Mouse (Mus musculus) cerebellum, postnatal 10 days (tissue): ENCODE data around the gene Tex2.
"Not testable (repeated sequence)": the region's sequence is repeated elsewhere in the genome, so short reads cannot be mapped to it uniquely, and the experiment has no call there.

Experiments used
- DNase-seq, 2 experiments: peaks; one replicate each; pipeline ENCODE4 v3.0.0; 2021; ENCODE audit warnings: mixed read lengths in 2 of 2

Gene Tex2

DNA sequence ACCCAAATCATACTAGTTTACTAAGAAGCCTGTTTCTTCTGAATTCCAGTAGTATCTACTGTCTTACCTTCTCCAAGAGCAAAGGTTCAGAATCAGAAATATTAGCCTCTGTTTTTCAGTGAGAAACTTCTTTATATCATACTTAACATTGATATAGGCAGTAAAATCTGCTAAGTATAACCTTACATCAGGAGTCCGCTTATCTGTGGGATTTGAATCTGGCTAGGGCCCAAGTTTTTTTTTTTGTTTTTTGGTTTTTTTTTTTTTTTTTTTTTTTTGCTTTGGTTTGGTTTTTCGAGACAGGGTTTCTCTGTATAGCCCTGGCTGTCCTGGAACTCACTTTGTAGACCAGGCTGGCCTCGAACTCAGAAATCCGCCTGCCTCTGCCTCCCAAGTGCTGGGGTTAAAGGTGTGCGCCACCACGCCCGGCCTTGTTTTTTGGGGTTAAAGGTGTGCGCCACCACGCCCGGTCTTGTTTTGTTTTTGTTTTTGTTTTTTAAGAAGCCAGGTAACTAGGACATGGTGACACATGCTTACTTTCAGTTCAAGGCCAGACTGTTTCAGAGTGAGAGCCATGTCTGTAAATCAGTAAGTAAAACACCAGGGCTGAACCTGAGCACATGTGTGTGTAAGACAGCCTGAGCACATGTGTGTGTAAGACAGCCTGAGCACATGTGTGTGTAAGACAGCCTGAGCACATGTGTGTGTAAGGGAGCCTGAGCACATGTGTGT is 35.4 kb downstream of the Tex2 start:
- not testable (repeated sequence) for DNase-seq

DNA sequence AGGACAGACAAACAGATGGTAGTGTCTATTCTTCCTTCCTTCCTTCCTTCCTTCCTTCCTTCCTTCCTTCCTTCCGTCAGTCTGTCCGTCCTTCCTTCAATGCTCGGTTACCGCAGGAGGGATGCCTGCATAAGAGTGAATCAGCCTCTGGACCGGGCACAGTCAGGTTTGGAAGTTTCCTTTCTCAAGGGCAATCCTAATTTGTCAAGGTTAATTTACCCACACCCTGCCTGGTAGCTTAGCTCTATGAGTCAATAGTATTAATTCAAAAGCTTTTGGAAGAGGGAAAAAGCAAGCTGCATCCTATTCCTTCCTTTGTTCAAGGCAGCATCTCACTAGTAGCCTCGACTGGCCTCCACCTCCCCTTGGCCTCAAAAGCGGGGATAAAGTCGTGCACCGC is 38.8 kb downstream of the Tex2 start:
- no peak for DNase-seq

DNA sequence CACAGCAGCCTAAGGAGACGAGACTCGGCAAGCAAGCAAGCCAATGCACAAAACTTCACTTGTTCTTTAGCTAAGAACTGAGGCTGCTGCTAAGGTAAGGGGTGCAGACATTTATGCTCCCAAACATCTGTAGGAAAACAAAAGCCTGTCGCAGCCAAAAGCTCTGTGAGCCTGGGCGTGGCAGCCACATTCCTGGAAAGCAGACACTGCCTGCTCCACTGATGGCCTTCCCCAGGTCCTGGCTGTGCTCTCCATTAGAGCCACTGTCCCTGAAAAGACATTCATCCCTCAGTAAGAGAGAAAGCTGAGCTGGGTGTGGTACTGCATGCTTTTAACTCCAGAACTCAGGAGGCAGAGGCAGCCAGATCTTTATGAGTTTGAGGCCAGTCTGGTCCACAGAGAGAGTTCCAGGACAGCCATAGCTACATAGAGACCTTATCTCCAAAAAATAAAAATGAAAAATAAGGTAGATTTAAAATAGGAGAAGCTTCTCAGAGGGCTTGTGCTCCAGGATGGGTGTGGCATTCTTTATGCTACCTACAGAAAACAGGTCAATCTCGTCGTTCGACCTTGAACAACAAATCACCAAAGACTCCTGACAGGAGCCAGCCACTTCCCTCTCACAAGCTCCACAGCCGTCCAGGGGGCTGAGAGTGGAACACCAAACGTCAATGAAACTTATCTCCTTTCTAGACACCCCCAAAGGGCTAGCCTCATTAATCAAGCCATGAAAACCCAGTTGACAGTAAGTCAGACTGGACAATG is 39.6 kb downstream of the Tex2 start:
- no peak for DNase-seq

DNA sequence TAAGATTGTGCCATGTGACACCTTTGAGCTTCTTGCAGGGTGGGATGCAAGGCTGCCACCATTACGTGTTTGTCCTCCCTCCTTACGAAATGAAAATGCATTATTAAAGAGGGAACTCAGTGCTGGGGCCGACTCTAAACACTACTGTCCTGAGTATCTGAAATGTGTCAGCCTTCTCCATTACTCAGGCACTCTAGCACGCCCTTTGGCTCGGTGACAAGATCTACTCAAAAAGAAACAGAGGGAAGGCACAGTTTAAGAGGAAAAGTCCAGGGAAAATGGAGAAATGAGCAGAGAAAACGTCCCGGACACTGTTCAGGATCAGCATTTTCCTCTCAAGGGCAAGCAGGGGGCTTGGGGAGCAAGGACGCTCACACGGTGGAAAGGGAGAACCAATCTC is 40.3 kb downstream of the Tex2 start:
- no peak for DNase-seq

DNA sequence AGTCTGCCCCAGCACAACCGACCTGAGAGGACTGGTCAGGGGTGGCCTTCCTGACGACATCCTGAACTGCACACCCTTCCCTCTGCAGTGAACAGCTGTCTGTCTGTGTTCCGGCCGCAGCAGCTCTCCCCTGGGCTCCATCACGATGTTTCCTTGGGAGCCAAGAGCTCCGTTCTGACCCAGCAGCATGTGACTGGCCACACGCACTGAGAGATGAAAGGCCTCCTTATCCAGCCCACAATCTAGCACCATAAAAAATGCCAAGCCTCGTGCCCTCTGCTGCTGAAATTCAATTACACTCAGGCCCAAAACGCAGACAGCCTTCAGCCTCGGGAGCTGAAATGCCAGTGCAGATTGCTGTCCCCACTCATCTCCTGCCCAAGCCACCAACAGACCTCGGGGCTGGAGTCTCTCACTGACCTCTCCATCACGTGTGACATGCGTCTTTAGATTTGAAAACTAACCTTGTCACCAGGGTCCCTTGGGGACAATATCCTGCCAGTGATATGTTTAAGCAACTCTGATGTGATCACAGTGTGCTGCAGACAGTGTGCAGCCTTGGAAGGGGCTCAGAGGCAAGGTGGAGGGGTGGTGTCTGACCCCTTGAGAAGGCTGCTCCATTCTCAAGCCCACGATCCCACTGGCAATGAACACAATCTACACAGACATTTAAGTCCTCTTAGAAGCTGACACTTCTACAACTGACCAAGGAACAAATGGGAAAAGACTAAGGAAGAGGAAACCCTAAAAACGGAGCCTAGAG is 41.0 kb downstream of the Tex2 start:
- peak in 1 of 2 experiments; percentile 31 for DNase-seq

DNA sequence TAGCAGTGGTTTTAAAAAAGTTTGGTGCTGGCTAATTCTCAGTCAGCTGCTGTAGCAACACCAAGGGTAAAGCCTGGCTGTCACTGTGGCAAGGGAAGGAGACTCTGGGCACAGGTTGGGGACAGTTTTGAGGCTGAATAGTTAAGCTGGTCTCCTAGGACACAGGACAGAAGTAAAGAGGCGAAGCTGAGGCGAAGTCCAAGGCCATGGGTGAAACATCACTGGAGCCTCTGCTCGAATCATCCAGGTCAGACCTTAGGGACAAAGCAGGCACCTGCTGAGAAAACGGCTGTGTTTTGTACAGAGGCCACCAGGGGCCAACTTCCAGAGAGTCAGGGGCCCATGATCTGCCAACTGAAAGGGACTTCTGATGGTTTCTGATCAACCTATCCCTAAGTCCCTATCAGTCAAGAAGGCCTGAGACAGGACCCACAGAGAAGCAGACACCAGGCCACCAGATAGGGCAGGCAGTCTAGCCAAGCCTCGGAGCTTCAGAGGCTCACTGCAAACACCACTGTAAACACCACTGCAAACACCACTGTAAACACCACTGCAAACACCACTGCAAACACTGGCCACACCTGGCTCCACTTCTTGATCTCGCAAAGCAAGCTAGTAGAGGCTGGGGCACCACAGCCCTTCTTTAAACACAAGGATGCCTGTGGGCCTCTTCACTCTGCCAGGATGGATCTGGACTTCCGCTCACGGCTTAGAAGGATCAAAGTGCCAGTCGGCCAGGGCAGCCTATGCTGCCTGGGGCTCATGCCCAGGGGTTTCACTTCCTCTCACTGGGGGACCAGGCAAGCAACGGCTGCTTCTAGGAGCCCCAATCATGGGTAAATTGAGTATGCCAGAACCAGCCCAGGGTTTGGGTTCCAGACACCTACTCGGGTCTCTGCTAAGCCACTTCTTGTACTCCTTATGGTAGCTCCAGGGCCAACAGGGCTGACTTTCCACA is 41.9 kb downstream of the Tex2 start:
- no peak for DNase-seq

DNA sequence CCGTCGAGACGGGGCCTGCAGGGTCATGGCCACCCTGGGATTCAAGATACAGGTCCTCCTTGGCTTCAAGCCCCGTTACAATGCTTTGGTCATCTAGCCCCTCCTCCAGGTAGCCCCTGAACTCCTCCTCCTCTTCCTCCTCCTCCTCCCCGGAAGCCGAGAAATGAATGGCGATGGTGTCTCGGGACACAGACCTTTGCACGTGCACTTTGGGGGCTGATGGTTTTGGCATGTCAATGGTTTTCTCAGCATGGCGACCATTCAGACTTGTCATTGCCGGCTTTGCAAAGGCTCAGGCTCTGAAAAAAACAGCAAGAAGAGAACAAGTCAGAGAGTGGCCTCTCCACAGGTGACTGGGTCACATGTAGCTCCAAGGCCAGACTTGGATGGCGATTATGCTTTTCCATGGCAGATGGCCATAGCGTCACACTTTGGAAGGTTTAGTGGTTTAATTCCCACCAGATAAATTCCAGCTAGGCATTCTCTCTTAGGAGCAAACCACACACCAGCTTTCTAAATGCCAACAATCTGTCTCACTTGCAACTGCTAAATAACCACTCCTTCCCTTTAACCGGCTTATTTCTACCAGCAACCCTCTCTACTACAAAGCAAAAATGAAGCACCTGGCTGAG is 44.8 kb downstream of the Tex2 start:
- peak; percentile 74 to 75 for DNase-seq

DNA sequence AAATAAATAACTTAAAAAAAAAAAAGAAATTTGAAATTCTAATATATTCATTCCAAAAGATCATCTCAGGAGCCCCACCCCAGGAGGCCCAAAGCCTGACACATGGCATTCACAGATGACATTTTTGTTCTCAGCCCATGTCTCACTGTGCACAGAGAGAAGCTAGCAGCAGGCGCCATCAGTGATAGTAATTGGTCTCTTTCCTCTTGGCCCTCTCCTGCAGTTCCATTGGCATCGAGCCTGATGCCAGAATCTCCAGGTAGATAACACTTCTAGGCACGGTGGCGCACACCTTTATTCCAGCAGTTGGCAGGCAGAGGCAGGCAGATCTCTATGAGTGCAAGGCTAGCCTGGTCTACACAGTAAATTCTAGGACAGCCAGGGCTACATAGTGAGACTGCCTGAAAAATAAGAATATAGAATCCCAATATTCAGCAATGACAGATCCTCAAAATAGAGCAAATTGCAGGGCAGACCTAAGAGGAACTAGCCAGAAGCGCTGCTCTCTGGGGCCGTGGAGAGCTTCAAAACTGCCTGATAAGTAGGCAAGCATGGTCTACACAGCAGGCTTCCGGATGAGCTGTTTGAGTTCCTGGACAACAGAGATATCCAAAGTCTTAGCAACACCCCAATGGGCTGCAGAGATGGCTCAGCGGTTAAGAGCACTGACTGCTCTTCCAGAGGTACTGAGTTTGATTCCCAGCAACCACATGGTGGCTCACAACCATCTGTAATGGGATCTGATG is 47.0 kb downstream of the Tex2 start:
- peak; percentile 34 to 46 for DNase-seq

DNA sequence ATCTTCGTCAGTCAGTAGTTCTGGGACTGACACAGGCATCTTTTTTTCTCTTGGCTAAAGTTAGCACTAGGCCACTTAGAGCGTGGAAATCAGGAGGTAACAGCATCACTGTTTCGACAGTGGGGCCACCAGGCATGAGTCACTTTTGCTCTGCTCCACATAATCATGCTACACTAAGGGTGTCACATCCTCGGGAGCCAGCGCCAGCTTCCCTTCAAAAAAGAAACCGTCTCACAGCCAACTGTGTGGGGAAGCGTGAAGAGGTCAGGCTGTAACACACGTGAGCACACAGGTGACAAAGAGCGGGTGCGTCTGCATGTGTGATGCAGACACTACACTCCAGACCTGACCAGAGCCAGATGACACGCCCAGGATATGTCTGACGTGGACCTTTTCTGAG is 49.0 kb downstream of the Tex2 start:
- DNase-seq = peak in 1 of 2 experiments; percentile 42

DNA sequence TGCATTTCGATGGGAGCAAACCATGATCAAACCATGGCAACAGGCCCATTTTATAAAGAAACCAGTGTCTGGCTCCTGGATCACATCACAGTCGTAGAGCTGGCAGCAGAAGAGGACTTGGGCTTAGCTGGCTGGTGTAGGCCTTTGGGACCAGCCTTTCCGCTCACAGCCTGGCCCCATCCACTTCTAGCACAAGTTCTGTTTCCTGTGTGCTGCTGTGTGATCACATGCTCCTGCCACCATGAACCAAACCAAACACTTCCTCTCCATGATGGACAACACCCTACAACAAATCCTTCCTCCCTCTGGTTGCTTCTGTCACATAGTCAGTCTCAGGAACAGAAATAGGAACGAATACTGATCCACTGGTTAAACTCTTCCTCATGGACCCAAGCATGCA is 50.5 kb downstream of the Tex2 start:
- no peak for DNase-seq

DNA sequence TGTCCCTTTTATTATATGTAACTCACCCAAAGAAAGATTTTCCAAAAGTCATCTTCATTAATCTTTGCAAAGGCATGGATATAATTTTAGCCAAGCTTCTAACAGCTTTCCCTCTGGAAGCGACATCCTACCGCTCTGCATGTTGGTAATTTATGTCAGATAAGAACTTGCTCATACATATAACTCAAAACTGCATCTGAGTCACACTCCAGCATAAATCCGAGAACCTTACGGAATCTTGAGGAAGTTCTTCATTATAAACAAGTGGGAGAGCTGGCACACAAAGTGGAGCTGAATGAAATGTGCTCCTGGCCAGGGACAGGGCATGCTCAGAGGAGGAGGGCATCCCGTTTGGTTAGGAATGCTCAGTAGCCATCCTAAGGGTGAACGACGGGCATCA is 53.5 kb downstream of the Tex2 start:
- no peak for DNase-seq

DNA sequence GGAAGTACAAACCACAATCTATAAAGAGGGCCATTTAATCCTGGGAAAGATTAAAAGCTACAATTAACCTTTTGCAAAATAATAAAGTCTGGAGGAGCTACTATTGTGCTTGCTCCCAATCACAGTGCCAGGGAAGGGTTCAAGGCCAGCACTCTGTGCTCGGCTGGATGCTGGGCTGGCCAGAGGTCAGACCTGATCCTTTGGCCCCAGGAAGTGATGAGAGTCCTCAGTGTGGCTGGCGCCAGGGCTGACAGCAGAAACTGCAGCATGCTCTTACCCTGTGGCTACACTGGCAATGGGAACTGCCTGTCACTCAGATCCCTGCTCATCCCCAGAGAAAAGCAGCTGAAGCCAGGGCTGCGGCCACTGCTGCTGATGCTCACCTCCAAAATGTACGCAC is 55.2 kb downstream of the Tex2 start:
- DNase-seq = no peak

DNA sequence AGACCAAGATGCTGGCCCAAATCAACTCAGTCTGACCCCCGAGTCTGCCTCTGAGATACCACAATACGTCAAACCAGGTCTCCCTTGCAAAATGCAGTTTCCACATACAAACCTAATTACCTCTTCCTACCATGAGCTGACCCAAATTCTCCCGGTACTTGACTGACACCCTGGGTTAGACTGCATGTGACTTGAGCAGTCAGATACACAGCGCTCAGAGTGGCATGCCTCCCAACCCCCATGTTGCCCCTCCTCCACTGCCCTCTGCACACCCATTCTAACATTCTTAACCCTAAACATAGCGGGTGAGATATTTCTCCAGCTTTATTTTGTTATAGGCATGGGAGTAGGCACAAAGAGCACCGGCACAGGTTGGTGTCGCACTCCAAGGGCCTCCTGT is 55.8 kb downstream of the Tex2 start:
- DNase-seq = no peak

DNA sequence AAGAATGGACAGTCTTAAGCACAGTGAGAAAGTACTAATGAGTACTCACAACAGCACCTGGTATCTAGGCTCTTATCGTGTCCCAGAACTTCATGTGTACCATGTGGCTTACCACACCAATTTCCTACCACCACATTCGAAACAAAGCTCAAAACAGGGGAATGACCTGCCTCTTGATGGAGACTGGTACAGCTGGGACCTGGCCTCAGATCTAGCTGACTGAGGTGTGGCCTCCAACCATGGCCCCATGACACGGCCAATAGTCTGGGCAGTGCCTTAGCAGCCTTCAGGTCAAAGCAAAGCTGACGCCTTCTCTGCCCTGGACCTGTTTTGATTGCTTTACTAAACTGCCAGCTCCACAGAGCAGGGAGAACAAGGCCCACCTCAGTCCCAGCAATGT is 56.5 kb downstream of the Tex2 start:
- no peak for DNase-seq

DNA sequence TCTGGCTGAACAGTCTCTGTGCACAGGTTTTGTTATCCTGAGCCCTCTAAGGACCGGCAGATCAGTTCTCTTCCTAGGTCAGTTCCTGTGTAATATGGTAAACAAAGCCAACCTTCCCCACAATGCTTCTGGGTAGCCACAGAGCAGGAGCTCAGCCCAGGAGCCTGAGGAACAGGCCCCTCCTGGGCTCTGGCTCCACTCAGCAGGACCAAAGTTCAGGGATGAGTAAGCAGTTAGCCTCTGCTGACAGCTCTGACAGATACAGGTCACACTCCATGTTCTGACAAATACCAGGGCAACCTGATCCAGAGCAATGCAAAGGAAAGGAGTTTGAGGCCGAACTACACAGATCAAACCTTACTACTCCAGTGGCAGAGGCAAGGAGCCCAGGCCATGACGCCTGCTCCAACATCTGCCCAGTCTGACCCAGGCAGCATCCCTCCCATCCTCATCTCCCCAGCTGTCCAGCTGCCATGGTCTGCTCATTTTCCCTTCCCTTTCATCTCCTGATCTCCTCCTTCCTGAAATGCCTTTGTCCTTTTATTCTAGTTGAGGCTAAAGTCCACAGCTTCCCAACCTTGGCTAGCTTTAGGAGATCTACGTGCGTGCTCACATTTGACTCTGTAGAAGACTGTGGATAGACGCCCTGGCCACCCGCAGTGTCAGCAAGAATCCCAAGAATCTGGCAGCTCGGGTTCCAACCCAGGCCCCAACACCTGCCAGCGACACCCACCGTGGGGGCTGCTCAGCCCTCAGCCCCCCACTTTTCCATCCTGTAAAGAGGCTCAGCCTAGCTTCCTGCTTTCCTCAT is 57.2 kb downstream of the Tex2 start:
- DNase-seq = no peak

DNA sequence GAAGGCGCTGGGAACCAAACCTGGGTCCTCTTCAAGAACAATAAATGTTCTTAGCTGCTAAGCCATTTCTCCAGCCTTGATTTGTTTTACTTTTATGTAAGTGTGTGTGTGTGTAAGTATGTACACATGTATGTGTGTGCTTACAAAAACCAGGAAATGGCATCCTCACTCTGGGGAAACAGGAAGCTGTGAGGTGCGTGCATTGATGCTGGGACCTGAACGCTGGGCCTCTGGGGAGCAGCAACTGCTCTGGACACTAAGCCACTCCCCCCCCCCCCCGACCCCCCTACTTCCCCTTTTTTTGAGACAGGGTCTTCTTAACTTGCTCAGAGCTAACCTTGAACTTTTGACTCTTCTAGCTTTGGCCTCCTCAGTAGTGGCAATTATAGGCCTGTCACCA is 62.8 kb downstream of the Tex2 start:
- DNase-seq = no peak

DNA sequence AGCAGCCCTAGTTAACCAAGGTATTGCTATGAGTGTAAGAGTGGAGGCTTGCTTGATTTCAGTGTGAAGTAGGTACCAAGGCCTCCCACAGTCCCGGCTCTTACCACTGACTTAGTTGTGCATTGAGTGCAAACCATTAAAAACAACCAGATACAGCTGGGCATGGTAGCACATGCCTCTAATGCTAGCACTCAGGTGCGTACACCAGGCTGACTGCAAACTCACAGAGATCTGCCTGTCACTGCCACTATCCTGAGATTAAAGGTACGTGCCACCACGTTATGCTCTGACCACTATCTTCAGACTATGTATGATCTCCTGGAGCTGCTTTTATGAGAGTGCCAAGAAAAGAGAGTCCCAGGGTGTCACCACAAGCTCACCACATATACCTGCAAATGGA is 67.1 kb downstream of the Tex2 start:
- DNase-seq = no peak

DNA sequence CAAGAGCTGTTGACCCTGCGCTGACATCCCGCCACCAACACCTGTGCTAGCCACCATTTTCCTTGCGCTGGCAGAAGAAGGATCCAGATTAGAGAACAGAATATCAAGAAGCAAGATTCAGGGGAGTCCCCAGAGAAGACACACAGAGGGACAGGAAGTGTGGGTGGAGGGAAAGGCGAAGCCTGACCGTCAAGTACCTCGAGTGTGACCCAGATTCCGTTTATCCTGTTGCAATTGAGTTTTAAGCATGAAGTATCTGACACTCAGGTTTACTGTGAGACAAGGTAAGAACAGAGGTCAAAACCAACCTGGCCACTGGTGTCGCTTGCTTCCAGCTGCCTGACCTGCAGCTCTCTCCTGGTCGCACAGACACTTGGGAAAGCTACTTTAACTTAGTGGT is 68.3 kb downstream of the Tex2 start:
- no peak for DNase-seq

DNA sequence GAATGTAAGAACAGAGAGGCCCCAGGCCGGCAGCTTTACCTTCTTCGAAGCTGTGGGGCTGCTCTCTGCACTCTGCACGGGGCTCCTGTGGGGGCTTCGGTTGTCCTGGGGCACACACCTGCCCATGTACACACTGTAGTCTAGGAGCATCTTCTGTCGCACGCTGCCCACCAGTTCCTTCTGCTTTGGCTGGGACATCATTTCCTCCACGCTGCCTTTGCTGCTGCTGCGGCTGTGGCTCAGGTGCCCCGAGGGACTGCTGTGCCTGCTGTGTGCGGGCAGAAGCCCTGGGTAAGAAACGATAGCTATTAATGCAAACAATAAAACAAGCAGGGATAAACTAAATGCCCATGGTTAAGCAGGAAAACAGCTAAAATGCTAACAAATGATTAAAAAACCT is 69.1 kb downstream of the Tex2 start:
- no peak for DNase-seq

DNA sequence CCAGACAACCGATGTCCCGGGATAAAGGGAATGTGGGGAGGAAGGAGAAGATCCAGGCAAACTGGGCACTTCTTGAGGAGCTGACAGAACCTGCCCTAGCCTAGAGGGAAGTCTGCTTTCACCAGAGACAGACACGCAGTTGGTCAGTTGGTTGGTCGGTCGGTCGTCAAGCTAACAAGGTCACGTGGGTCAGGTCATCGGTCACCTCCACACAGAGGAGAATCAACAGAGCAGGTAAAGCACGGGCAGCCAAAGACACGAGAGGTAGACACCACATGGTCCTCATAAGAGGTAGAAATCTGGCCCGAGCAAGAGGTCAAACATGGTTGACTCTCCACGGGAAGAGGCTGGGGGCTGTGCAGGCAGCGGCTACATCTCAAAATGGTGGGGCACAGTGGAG is 70.2 kb downstream of the Tex2 start:
- DNase-seq = no peak
